Mouse (Mus musculus) erythroblast, embryonic 14.5 days (primary cell): ENCODE results near the gene Unc119.

Experiments used
- GATA1 ChIP-seq: IDR thresholded peaks from 2 replicates; pipeline ENCODE4 v1.6.1; 2012; ENCODE audit warnings: low read length, inconsistent platforms, mixed read lengths
- TAL1 ChIP-seq: IDR thresholded peaks from 3 replicates; pipeline ENCODE4 v1.6.1; 2012; ENCODE audit warnings: low read length, inconsistent platforms, mixed read lengths

DNA sequence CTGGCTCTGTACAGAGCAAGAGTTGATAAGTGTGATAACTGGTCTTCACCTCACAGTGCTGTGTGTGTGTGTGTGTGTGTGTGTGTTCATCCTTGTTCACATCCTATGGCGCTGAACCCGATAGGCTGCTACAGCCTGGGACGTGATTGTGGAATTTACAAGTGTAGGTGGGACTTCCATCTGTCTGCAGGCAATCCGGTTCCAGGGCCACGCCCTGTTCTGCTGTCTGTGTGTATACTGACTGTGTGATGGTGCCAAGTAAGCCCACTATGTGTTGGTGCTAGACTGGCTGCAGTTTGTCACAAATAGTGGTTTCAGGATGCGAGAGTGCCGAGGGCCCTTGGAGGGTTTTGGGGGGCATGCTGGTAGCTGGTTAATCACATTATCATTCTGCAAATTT, 39.0 kb downstream of the Unc119 start:
- TF ChIP-seq GATA1 (no peak), TAL1 (no peak)
